Mouse (Mus musculus) embryonic stem cell, embryonic (primary cell): ENCODE data around the gene Rnase2b.

Source experiments
- CTCF ChIA-PET, 4 experiments: fragments of 300-600 bp in 2 of 4; fragments of 350-600 bp in 2 of 4; sonication (Branson Sonifier 250); formaldehyde crosslinking; loops; one replicate each; lab custom pipeline; 2022; ENCODE audit warnings: inconsistent platforms in 2 of 4; lab: Charles Lee
- POLR2A ChIA-PET, 4 experiments: fragments of 300-600 bp in 2 of 4; fragments of 350-600 bp in 2 of 4; sonication (Branson Sonifier 250); formaldehyde crosslinking; loops; one replicate each; lab custom pipeline; 2022; ENCODE audit warnings: antibody characterized with exemption in 4 of 4, inconsistent platforms in 1 of 4; lab: Charles Lee

Rnase2b gene

GRCm38 (mm10) chr14:51200466-51200865 is 38.4 kb downstream of the Rnase2b start:
- ChIA-PET POLR2A (interaction anchor here in 1 of 4 experiments (0.6 kb wide), 1 partner anchor 106 kb away, joined by 3 read pairs; no protein-coding TSS in a partner anchor), CTCF (no interaction called here)

- POLR2A ChIA-PET, result no interaction called here
- CTCF ChIA-PET, result no interaction called here
Measured at GRCm38 (mm10) chr14:51203115-51203514, 41.1 kb downstream of the Rnase2b start, which contains the start of gene Ear14. TSS of gene Ear14 (plus strand) at chr14:51203391.
